Mouse (Mus musculus) liver, embryonic 11.5 days (tissue): Measurements from ENCODE around the gene St8sia6. TPM values are rescaled to one million over a fixed set of nuclear protein-coding genes. Genes with fewer than 3 reads are reported as not detected.
A peak's percentile ranks its signal among the peaks of the same experiment; 100 is the strongest.
"Not testable (repeated sequence)": the region's sequence is repeated elsewhere in the genome, so short reads cannot be mapped to it uniquely, and the experiment has no call there.

Source experiments
- ATAC-seq: fragments of 200-750 bp; cut with Nextera tagmentation; replicated peaks from 2 replicates; pipeline ENCODE4 v1.8.0; 2017; ENCODE audit warnings: moderate number of reproducible peaks, mild to moderate bottlenecking, moderate TSS enrichment, moderate library complexity; ENCODE audit not compliant: low FRiP score
- DNase-seq: peaks from one replicate; pipeline ENCODE4 v3.0.0-alpha.2; 2017; ENCODE audit warnings: low spot score
- H3K27ac ChIP-seq: fragments of 300-500 bp; sonication (generic); 2 replicates; pipeline ENCODE4 v1.5.1; 2014; ENCODE audit warnings: mild to moderate bottlenecking, low read depth, low read length, control low read depth
- H3K27me3 ChIP-seq: fragments of 300-500 bp; sonication (generic); replicated peaks from 2 replicates; pipeline ENCODE4 v1.6.1; 2014; ENCODE audit warnings: low read length, mixed read lengths; ENCODE audit not compliant: control insufficient read depth, insufficient read depth
- H3K36me3 ChIP-seq: fragments of 300-500 bp; sonication (generic); 2 replicates; pipeline ENCODE4 v1.6.1; 2014; ENCODE audit warnings: mild to moderate bottlenecking, low read length, moderate library complexity, mixed read lengths; ENCODE audit not compliant: control insufficient read depth, insufficient read depth
- H3K4me1 ChIP-seq: fragments of 300-500 bp; sonication (generic); replicated peaks from 2 replicates; pipeline ENCODE4 v1.6.1; 2014; ENCODE audit warnings: low read length, mixed read lengths; ENCODE audit not compliant: control insufficient read depth, insufficient read depth
- H3K4me2 ChIP-seq: fragments of 300-500 bp; sonication (generic); 2 replicates; pipeline ENCODE4 v1.6.1; 2014; ENCODE audit warnings: mild to moderate bottlenecking, control low read depth, moderate library complexity
- H3K4me3 ChIP-seq: fragments of 300-500 bp; sonication (generic); 2 replicates; pipeline ENCODE4 v1.5.1; 2014; ENCODE audit warnings: low read depth, low read length, control low read depth
- H3K9ac ChIP-seq: fragments of 300-500 bp; sonication (generic); 2 replicates; pipeline ENCODE4 v1.6.1; 2014; ENCODE audit warnings: low read depth, low read length, control low read depth
- H3K9me3 ChIP-seq: fragments of 300-500 bp; sonication (generic); 2 replicates; pipeline ENCODE4 v1.6.1; 2016; ENCODE audit warnings: low read length, inconsistent platforms, mixed read lengths; ENCODE audit not compliant: control insufficient read depth
- WGBS: fragments of 180-500 bp; shearing (Covaris S2); extraction: QIAGEN DNeasy Blood & Tissue Kit; methylation state at CpG from one replicate; pipeline ENCODE4 v1.1.7; 2014; 5-methylcytosine and 5-hydroxymethylcytosine counted together
- polyA plus RNA-seq: library from polyadenylated mRNA; unstranded; fragments of >200 nt; fragmentation: Nextera tagmentation; extraction: Ambion mirVana; gene quantifications from 2 replicates; pipeline ENCODE4 v1.2.1, GENCODE M21; 2014

Gene St8sia6
- polyA plus RNA-seq, 1 experiment from 2014 or later: 0.07 TPM

DNA sequence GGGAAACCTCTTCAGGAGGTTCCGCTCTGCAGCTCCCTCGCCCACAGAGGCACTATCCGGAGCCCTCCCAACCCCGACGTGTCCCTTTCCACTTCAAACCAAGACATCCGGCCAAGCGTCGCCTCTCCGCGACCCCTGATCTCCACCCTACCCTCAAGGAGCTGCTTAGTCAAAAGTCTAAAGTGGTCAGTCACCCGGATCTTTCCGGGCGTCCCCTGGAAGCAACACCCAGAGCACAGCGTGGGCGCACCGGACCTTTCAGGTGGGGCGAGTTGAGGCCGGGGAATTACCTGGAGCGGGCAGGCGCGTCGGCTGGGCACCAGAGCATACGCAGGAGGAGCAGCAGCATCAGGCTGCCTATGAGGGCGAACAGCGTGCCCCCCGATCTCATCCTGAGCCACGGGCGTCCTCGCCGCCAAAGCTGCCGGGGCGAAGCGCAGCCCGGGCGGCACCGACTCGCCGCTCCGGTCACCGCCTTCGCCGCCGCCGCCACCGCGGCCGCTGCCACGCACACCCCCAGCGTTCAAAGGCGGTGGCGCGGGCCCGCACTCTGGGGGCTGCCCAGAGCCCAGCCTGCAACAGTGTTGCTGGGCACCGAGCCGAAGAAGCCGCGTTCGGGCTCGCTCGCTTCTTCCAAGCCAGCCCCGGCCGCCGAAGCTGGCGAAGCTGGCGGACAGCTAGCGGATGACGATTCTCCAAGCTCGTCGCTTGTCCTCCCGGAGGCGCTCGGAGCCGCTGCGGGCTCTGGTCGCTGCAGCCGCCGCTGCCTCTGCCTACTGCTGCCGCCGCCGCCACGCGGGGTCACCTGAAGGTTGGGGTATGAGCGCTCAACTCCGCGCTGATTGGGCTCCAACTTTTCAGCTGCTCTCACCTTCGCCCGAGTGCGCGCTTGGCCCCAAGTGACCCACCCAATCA lies 553 bp downstream of the St8sia6 start:
- H3K4me2 ChIP-seq: peak overlapping the region; percentile 86
- peak; percentile 57 for ATAC-seq
- H3K4me3 ChIP-seq: peak overlapping the region; percentile 55
- 0 out of 2 replicates have a peak overlapping the region, but pooled peaks have one; percentile 16 for H3K9ac ChIP-seq
- H3K27me3 ChIP-seq: peaks cover 38% of the 10 kb centered on the region
- H3K4me1 ChIP-seq: no peaks in the 10 kb centered on the region
- H3K27ac ChIP-seq: no peak overlapping the region
- WGBS: 1% methylated on average over 89 of the region's 89 CpGs
- no peaks in the 10 kb centered on the region for H3K9me3 ChIP-seq
- no peaks in the 10 kb centered on the region for H3K36me3 ChIP-seq
- DNase-seq: peak; percentile 61

DNA sequence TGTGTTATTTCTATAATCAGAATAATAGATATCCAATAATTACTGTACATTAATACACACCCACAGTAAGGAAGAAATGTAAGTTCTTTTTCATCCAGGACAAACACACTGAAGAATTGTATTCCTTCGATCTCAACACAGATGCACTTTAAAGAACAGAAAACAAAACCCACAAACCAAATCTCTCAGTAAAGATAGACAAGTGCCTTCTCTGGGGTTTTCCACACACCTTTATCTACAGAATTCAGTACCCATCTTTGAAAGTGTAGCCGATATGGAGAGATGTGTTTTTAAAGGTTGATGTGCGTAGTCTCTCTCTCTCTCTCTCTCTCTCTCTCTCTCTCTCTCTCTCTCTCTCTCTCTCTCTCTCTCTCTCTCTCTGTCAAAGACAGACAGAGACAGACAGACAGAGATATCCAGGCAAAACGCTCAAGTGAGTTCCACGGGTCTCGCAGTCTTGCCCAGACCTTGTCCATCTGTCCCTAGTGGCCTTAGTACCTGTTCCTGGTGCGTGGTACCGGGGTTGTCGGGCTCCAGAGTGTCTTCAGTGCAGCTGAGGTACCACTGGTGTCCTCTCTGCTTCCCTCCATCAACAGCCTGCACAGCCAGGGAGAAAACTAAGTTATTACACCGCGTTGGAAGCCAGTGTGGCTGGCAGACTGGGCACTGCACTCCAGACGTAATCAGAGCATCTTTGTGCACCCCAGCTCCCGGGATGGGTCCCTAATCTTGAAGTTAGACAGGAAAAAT lies 1.4 kb downstream of the St8sia6 start:
- Histone ChIP-seq H3K4me1 (no peaks in the 10 kb centered on the region), H3K4me3 (no peak overlapping the region; the same call in 1 of the 2 replicates), H3K9me3 (no peaks in the 10 kb centered on the region), H3K9ac (no peak overlapping the region), H3K27me3 (peaks cover 38% of the 10 kb centered on the region), H3K4me2 (peak overlapping the region; percentile 86), H3K27ac (no peak overlapping the region), H3K36me3 (no peaks in the 10 kb centered on the region)
- no peak for DNase-seq
- WGBS: 46% methylated on average over 13 of the region's 13 CpGs
- no peak for ATAC-seq

DNA sequence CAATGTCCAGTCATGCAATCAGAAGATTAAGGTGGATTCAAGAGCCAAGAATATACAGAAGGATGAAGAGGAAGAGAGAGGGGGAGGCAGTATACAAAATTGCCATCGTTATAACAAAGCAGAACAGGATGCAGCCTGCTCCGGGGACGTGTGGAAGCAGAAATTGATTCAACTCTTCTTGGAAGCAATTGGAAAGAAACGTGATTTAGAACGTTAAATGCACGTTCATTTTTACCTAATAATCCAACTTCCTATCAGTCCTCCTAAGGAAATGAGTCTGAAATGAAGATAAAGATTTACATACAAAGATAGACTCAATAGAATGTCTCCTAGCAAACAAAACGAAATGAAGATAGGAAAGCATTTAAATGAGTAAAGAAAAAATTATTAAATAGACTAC lies 2.3 kb downstream of the St8sia6 start:
- Histone ChIP-seq H3K4me1 (no peaks in the 10 kb centered on the region), H3K27ac (no peak overlapping the region), H3K36me3 (no peaks in the 10 kb centered on the region), H3K9me3 (no peaks in the 10 kb centered on the region), H3K9ac (no peak overlapping the region), H3K4me3 (no peak overlapping the region), H3K27me3 (peaks cover 38% of the 10 kb centered on the region), H3K4me2 (no peak overlapping the region)
- DNase-seq (no peak), ATAC-seq (no peak)
- 57% methylated on average over 7 of the region's 7 CpGs for WGBS

DNA sequence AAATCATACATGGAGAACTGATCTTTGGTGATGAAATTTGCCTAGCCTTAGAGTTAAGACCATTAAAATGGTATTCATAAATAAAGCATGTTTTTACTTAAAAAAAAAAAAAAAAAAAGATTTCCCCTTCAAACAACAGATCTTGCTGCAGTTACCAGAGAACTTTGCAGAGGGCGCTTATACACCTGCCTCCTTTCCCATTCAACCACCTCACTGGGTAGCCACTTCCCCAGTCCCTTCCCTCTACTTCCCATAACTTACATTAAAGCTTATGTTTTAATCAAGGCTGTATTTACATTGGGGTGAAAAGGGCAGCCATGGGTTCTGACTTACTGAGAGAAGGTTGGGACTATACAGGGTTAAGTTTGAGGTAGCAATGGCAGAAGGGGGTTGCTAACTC lies 4.5 kb downstream of the St8sia6 start:
- Histone ChIP-seq H3K36me3 (no peaks in the 10 kb centered on the region), H3K4me2 (no peak overlapping the region), H3K27ac (no peak overlapping the region), H3K4me1 (no peaks in the 10 kb centered on the region), H3K9me3 (no peaks in the 10 kb centered on the region), H3K9ac (no peak overlapping the region), H3K4me3 (no peak overlapping the region), H3K27me3 (peaks cover 25% of the 10 kb centered on the region)
- DNase-seq: no peak
- ATAC-seq: no peak
- WGBS: 26% methylated on average over 1 of the region's 1 CpGs

DNA sequence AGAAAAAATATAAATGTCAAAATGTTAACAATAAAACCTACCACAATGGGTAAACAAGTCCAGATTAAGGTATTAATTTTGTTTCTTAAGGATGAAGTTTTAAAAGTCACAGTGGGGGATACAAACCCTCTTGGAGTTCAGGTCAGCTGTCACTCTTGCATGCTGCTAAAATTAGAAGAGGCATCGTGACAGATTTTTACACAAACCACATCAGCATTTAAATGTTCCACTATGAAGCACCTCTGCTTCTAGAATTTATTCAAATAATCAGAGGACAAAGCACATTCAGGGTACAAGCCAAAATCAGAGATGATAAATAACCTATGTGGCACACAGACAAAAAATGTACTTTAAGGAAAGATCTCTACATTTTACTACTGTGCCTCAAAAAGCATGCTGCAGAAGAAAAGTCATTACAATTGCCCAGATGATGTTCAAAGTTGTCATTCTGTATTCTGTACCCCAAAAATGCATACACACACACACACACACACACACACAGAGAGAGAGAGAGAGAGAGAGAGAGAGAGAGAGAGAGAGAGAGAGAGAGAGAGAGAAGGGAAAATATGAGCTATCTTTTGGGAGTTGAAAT lies 7.2 kb downstream of the St8sia6 start:
- Histone ChIP-seq H3K4me2 (no peak overlapping the region), H3K36me3 (no peaks in the 10 kb centered on the region), H3K4me3 (no peak overlapping the region), H3K9ac (no peak overlapping the region), H3K9me3 (no peaks in the 10 kb centered on the region), H3K27ac (no peak overlapping the region), H3K4me1 (no peaks in the 10 kb centered on the region), H3K27me3 (peaks cover 2% of the 10 kb centered on the region)
- WGBS: 64% methylated on average over 1 of the region's 1 CpGs
- no peak for DNase-seq
- no peak for ATAC-seq

DNA sequence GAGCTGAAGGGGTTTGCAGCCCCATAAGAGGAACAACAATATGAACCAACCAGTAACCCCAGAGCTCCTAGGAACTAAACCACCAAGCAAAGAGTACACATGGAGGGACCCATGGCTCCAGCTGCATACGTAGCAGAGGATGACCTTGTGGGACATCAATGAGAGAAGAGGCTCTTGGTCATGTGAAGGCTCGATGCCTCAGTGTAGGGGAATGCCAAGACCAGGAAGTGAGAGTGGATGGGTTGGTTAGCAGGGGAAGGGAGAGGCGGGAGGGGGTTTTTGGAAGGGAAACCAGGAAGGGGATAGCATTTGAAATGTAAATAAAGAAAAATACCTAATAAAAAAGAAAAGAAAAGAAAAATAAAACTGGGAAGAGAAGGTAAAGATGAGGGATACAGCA lies 7.9 kb downstream of the St8sia6 start:
- H3K27me3 ChIP-seq, H3K4me3 ChIP-seq, H3K27ac ChIP-seq, ATAC-seq, DNase-seq, H3K9ac ChIP-seq, H3K4me1 ChIP-seq, H3K36me3 ChIP-seq, H3K9me3 ChIP-seq, H3K4me2 ChIP-seq: not testable (repeated sequence)
- WGBS: 41% methylated on average over 3 of the region's 3 CpGs

DNA sequence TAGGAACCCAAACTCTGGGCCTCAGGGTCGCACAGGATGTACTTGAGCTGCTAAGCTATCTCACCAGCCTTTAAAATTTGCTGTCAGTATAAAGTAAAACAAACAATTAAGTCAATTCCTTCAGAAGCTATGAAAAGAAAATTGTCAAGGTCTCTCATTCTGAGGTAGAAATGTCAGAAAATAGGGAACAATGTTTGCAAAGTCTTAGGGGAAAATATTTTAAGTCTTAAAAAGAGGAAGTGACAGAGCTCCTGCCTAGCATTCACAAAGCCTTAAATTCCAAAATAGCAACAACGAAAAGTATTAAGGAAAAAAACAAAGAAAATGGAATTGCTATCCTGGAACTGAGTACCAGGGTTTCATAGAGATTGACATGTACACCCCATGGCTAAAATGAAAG lies 8.6 kb downstream of the St8sia6 start:
- 52% methylated on average over 2 of the region's 2 CpGs for WGBS
- ATAC-seq: no peak

DNA sequence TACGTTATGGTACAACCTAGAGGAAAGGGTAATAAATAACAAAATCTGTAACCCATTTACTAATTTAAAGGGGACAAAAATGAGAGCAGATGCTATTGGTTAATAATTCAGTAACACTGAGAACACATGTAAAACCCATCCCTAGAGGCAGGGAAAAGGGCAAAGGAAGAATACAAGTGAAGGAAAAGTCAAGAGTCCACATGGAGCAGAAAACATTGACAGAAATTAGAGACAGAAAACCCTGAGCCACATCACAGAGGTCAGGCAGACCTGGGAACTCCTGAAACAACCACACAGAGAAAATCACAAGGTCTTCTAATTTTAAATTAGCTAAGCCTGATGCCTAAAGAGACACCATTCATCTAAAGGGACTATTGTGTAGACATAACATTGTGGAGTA lies 9.4 kb downstream of the St8sia6 start:
- Histone ChIP-seq H3K4me1 (no peaks in the 10 kb centered on the region), H3K4me2 (no peak overlapping the region), H3K36me3 (no peaks in the 10 kb centered on the region), H3K27ac (no peak overlapping the region), H3K4me3 (no peak overlapping the region), H3K9ac (no peak overlapping the region), H3K27me3 (no peaks in the 10 kb centered on the region), H3K9me3 (no peaks in the 10 kb centered on the region)
- WGBS: 79% methylated on average over 1 of the region's 1 CpGs
- ATAC-seq: no peak
- no peak for DNase-seq

More for the DNA sequence above, 8.6 kb downstream of the St8sia6 start:
- no peaks in the 10 kb centered on the region for H3K9me3 ChIP-seq
- no peak for DNase-seq
- no peak overlapping the region for H3K27ac ChIP-seq
- H3K27me3 ChIP-seq: no peaks in the 10 kb centered on the region
- no peak overlapping the region for H3K4me3 ChIP-seq
- no peaks in the 10 kb centered on the region for H3K4me1 ChIP-seq
- no peak overlapping the region for H3K4me2 ChIP-seq
- H3K9ac ChIP-seq: no peak overlapping the region
- no peaks in the 10 kb centered on the region for H3K36me3 ChIP-seq
